Mouse (Mus musculus) cerebellum, postnatal 14 days (tissue): ENCODE data around the gene Uba52.
A peak's percentile ranks its signal among the peaks of the same experiment; 100 is the strongest.

Experiments
- DNase-seq, 2 experiments: peaks; one replicate each; pipeline ENCODE4 v3.0.0; 2021; ENCODE audit warnings: mixed read lengths in 2 of 2

Gene Uba52

GRCm38 (mm10) chr8:70503062-70503750, 7.4 kb downstream of the Uba52 start:
- DNase-seq = peak; percentile 83 to 86

GRCm38 (mm10) chr8:70502540-70502939, 8.1 kb downstream of the Uba52 start:
- DNase-seq = no peak

DNA sequence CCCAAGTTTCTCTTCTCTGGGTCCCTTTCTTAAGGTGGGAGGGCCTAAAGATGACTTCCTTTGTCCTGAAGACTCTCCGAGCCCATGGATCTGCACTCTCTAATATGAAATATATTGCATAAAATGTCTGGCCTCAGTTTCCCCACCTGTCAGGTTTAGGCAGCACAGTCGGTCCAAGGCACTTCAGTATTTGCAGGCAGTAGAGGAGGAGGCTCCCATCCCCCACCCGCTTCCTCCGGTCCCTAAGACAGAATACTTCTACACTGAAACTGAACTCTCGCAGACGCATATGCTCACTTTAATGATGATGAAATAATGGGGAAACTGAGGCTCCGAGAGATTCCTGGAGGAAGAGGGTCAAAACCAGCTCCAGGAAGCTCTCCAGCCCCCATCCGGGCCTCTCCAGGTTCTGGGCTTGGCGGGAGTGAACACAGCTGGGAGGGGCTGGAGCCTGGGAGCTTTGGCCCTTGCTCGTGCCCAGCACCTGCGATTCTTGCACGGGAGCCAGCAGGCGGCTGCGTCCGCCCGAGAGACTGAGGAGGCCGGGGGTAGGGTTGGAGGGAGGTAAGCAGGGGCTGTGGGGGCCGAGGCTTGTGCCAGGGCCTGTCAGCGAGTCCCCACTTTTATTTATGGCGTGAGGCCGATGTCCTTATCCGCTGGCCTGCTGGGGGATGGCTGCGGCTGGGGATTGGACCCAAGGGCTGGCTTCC, 8.6 kb downstream of the Uba52 start:
- peak; percentile 67 to 69 for DNase-seq

DNA sequence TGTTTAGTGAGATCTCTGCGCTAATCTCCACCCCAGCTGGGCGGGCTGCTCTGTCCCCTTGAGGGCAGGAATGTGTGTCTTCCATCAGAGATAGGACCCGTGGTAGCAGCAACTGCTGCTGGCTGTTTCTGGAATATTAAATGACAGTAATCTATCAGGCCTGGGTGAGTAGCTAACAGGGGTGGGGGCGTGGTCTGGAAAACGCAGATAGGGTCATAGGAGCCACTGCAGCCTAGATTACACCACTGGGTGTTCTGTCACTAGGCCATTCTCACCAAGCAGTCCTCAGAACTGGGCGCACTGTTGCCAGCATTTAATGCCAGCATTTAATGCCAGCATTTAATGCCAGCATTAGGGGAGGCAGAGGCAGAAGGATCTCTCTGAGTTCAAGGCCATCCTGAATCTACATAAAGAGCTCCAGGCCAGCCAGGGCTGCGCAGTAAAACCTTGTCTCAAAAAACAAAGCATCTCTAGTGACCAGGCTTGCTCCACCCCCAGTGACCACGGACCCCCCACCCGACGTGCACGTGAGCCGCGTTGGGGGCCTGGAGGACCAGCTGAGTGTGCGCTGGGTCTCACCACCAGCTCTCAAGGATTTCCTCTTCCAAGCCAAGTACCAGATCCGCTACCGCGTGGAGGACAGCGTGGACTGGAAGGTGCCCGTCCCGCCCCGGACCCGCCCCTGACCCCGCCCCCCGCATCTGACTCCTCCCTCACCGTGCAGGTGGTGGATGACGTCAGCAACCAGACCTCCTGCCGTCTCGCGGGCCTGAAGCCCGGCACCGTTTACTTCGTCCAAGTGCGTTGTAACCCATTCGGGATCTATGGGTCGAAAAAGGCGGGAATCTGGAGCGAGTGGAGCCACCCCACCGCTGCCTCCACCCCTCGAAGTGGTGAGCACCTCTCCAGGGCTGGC, 10.0 kb downstream of the Uba52 start:
- peak; percentile 73 for DNase-seq

DNA sequence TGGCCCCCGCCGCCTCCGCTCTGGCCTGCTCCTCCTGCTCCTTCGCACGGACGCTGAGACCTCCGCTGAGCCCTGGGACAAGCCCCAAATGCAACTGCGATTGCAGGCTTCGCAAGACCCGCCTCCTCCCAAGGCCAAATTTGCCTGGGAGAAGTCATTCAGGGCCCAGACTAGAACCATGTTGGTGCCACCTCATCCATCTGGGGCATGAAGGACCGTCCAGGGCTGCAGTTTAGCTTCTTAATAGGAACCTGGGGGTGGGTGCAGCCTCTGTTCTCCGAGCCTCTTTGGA, 14.9 kb downstream of the Uba52 start:
- DNase-seq = no peak

- peak in 1 of 2 experiments; percentile 32 for DNase-seq
Measured at GRCm38 (mm10) chr8:70495001-70495770, 15.4 kb downstream of the Uba52 start.

GRCm38 (mm10) chr8:70494416-70494945, 16.1 kb downstream of the Uba52 start:
- peak in 1 of 2 experiments; percentile 24 for DNase-seq

- DNase-seq = peak in 1 of 2 experiments; percentile 41
Measured at GRCm38 (mm10) chr8:70493692-70494415, 16.7 kb downstream of the Uba52 start.

DNA sequence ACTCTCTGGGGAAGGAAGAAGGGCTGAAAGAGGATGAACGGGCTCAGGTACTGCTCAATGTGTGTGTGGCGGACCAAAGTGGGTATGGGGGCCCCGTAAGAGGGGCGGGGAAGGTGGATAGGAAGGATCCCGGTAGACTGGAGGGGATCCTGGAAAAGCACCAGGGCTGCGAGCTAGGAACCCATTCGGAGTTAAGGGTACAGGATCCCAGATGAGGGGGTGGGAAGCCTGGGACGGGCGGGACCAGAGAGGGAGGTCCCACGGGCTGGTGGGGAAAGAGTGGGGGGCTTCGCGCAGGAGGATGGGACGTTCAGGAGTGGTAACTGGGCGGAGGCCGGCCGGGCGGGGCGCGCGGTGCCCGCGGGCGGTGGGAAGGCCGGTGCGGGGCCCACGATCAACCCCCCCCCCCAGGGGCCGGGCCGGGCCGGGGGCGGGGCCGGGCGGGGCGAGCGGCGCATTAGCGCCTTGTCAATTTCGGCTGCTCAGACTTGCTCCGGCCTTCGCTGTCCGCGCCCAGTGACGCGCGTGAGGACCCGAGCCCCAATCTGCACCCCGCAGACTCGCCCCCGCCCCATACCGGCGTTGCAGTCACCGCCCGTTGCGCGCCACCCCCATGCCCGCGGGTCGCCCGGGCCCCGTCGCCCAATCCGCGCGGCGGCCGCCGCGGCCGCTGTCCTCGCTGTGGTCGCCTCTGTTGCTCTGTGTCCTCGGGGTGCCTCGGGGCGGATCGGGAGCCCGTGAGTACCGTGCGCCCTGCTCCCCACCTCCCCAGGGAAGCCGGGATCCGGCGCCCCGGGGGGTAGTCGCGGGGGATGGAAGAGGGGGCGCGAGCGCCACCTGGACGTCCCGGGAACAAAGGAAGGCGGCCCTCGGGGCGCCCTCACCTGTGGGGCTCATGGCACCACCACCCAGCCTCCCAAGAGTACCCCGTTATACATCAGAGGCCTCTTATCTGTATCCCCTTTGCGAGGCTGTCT, 17.6 kb downstream of the Uba52 start, which contains the start of gene Crlf1:
TSS of gene Crlf1 (plus strand) at position 495 of the 977 bp plus-strand sequence.
- peak in 1 of 2 experiments; percentile 33 for DNase-seq

GRCm38 (mm10) chr8:70490880-70491495, 19.6 kb downstream of the Uba52 start:
- DNase-seq = no peak

GRCm38 (mm10) chr8:70490061-70490879, 20.3 kb downstream of the Uba52 start:
- DNase-seq = no peak

GRCm38 (mm10) chr8:70489576-70489975, 21.0 kb downstream of the Uba52 start:
- DNase-seq = no peak

- no peak for DNase-seq
Measured at GRCm38 (mm10) chr8:70488931-70489470, 21.6 kb downstream of the Uba52 start.

- peak in 1 of 2 experiments; percentile 52 for DNase-seq
Measured at GRCm38 (mm10) chr8:70487993-70488796, 22.4 kb downstream of the Uba52 start.

DNA sequence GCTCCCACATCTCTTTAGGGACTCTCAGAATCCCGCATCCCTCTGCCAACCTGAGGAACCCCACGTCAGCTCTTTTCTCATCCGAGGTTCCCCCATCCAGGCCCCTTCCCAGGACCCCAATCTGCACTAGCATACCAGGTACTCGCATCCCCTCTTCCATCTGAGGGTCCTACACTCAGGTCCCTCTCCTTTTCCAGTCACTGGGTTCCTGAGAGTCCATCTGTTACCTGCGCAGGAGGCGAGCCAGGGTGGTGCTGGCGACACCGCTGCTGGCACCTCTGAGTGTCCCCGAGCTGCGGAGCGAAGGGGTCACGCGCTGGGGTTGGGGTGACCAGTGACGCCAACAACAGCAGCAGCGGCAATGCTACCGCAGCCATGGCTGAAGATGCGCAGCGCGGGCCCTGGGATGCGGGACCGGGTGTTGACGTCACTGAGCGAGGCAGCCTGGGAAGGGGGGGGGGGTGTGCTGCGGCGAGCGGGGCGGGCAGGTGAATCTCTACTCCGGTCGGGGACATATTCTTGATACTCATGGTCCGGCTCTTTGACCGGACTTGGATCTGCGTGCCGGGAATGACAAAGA, 23.6 kb downstream of the Uba52 start, which contains the start of gene Tmem59l:
TSS of gene Tmem59l (minus strand) at position 418 of the 580 bp plus-strand sequence.
- peak; percentile 78 to 79 for DNase-seq

DNA sequence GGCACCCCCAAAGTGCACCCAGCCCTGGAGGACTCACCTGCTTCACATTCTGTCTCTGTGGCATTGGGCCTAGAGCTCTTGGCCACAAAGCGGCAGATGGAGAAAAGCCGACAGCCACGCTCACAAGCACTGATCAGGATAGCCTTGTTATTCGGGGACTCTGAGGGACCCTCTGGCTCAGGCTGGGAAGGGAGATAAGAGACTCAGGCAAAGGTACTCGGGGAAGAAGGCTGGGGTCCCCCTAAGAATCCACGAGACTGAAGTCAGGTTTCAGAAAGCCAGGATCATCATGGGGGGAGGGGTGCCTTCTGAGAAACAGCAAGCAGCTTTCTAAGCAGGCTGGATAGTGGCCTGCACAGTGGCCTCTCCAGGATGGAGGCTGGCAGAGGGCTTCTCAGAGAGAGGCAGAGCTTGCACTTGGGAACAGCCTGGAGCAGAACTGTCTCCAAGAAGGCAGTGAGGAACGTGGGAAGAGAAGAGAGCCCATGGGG, 24.4 kb downstream of the Uba52 start:
- peak; percentile 69 to 72 for DNase-seq

DNA sequence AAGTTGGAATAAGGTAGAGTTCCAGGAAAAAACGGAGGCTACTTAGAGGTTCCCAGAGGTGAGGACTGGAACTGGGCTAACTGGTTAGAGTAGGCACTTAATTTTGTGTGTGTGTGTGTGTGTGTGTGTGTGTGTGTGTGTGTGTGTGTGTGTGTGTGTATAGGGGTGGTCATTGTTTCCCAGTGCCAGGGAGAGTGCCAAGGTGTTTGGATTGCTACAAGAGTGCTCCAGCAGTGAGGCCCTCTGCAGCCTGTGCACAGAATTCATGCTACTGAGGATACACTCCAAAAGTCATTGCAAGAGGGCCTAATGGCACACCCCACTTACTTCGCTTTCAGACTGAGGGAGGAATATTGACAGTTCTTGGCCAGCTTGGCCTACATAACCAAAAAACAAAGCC, 27.7 kb downstream of the Uba52 start:
- DNase-seq = no peak
